Mouse (Mus musculus) spleen, adult 2 months (tissue): ENCODE data around the gene Heg1. TPM values are rescaled to one million over a fixed set of nuclear protein-coding genes. Genes with fewer than 3 reads are reported as not detected.

Experiments used
- DNase-seq, 2 experiments: peaks; one replicate each; pipeline versions ENCODE4 v3.0.0 to v3.0.0-alpha.2; 2012 to 2021; ENCODE audit warnings: low spot score in 2 of 2, low read depth in 1 of 2
- H3K27ac ChIP-seq: fragments of 200-500 bp; 2 replicates; pipeline ENCODE4 v1.5.1; 2012; ENCODE audit warnings: low read length, inconsistent platforms; ENCODE audit not compliant: insufficient read depth
- H3K27me3 ChIP-seq: fragments of 200-500 bp; 2 replicates; pipeline ENCODE4 v1.6.1; 2012; ENCODE audit warnings: mild to moderate bottlenecking, moderate library complexity, low read length, inconsistent platforms; ENCODE audit not compliant: control insufficient read depth, insufficient read depth
- H3K36me3 ChIP-seq: fragments of 200-500 bp; 2 replicates; pipeline ENCODE4 v1.6.1; 2012; ENCODE audit warnings: mild to moderate bottlenecking, low read length, inconsistent platforms; ENCODE audit not compliant: control insufficient read depth, insufficient read depth
- H3K4me1 ChIP-seq: fragments of 200-500 bp; 2 replicates; pipeline ENCODE4 v1.6.1; 2011; ENCODE audit warnings: inconsistent platforms; ENCODE audit not compliant: control insufficient read depth, insufficient read depth, insufficient read length
- H3K4me3 ChIP-seq: fragments of 200-500 bp; 2 replicates; pipeline ENCODE4 v1.5.1; 2011; ENCODE audit warnings: mild to moderate bottlenecking, inconsistent platforms; ENCODE audit not compliant: insufficient read depth, insufficient read length; ENCODE audit errors: extremely low read depth
- CTCF ChIP-seq: fragments of 200-500 bp; IDR thresholded peaks from 2 replicates; pipeline ENCODE4 v1.5.1; 2011; ENCODE audit warnings: mild to moderate bottlenecking, inconsistent platforms; ENCODE audit not compliant: insufficient read depth, insufficient read length, insufficient replicate concordance; ENCODE audit errors: extremely low read depth
- POLR2A ChIP-seq: fragments of 200-500 bp; IDR thresholded peaks from 2 replicates; pipeline ENCODE4 v1.6.1; 2011; ENCODE audit warnings: low read depth, low read length, inconsistent platforms
- WGBS: fragments of 180-500 bp; shearing (Covaris S2); methylation state at CpG from one replicate; pipeline ENCODE4 v1.1.7; 2018; 5-methylcytosine and 5-hydroxymethylcytosine counted together
- polyA plus RNA-seq: library from polyadenylated mRNA; depleted of rRNA; stranded (reverse); fragments of >200 nt; gene quantifications from 2 replicates; pipeline ENCODE4 v1.2.3, GENCODE M21; 2012; rRNA removed

Heg1 gene
- 36.0 and 42.4 TPM in 2 replicates for polyA plus RNA-seq

- Histone ChIP-seq H3K4me1 (peaks cover 25% of the 10 kb centered on the region), H3K27ac (peak within 1 kb of the TSS; percentile 91), H3K36me3 (no peaks in the 10 kb centered on the region), H3K4me3 (peak within 1 kb of the TSS; percentile 60), H3K27me3 (no peaks in the 10 kb centered on the region)
- DNase-seq: peak; percentile 42 to 82
- 2% methylated on average over 43 of the region's 57 CpGs for WGBS
- no peak for TF ChIP-seq CTCF
- peak; percentile 30 for TF ChIP-seq POLR2A
Observed at GRCm38 (mm10) chr16:33684162-33684702, at the start of gene Heg1. Gene Heg1 (plus strand): TSS chr16:33684370.

- DNase-seq: no peak
- no peaks in the 10 kb centered on the region for H3K27me3 ChIP-seq
- H3K4me1 ChIP-seq: no peaks in the 10 kb centered on the region
- TF ChIP-seq CTCF (no peak), POLR2A (no peak)
- 90% methylated on average over 12 of the region's 12 CpGs for WGBS
- no peak overlapping the region for H3K4me3 ChIP-seq
- no peak overlapping the region for H3K27ac ChIP-seq
- H3K36me3 ChIP-seq: no peaks in the 10 kb centered on the region
Observed at GRCm38 (mm10) chr16:33635836-33636595, 48.2 kb upstream of the Heg1 start.

GRCm38 (mm10) chr16:33641779-33642178 is 42.4 kb upstream of the Heg1 start:
- TF ChIP-seq POLR2A (no peak), CTCF (no peak)
- Histone ChIP-seq H3K27ac (no peak overlapping the region), H3K27me3 (no peaks in the 10 kb centered on the region), H3K4me1 (no peaks in the 10 kb centered on the region), H3K36me3 (no peaks in the 10 kb centered on the region), H3K4me3 (no peak overlapping the region)
- WGBS: 55% methylated on average over 3 of the region's 3 CpGs
- no peak for DNase-seq

- H3K27ac ChIP-seq: no peak overlapping the region
- H3K36me3 ChIP-seq: no peaks in the 10 kb centered on the region
- no peaks in the 10 kb centered on the region for H3K27me3 ChIP-seq
- no peak overlapping the region for H3K4me3 ChIP-seq
- no peak for TF ChIP-seq POLR2A
- TF ChIP-seq CTCF: no peak
- H3K4me1 ChIP-seq: no peaks in the 10 kb centered on the region
- 91% methylated on average over 6 of the region's 6 CpGs for WGBS
- no peak for DNase-seq
Observed at GRCm38 (mm10) chr16:33653116-33653515, 31.1 kb upstream of the Heg1 start.

GRCm38 (mm10) chr16:33655443-33655842 is 28.7 kb upstream of the Heg1 start:
- Histone ChIP-seq H3K27me3 (no peaks in the 10 kb centered on the region), H3K4me1 (no peaks in the 10 kb centered on the region), H3K4me3 (no peak overlapping the region), H3K36me3 (no peaks in the 10 kb centered on the region), H3K27ac (no peak overlapping the region)
- no peak for DNase-seq
- 92% methylated on average over 3 of the region's 3 CpGs for WGBS
- TF ChIP-seq CTCF (no peak), POLR2A (no peak)

GRCm38 (mm10) chr16:33657191-33657590 is 27.0 kb upstream of the Heg1 start:
- no peaks in the 10 kb centered on the region for H3K27me3 ChIP-seq
- DNase-seq: no peak
- H3K4me3 ChIP-seq: no peak overlapping the region
- TF ChIP-seq CTCF (no peak), POLR2A (no peak)
- H3K4me1 ChIP-seq: no peaks in the 10 kb centered on the region
- H3K36me3 ChIP-seq: no peaks in the 10 kb centered on the region
- 45% methylated on average over 3 of the region's 3 CpGs for WGBS
- H3K27ac ChIP-seq: no peak overlapping the region

- DNase-seq: no peak
- Histone ChIP-seq H3K36me3 (no peaks in the 10 kb centered on the region), H3K4me3 (no peak overlapping the region), H3K27me3 (no peaks in the 10 kb centered on the region), H3K4me1 (no peaks in the 10 kb centered on the region), H3K27ac (no peak overlapping the region)
- no peak for TF ChIP-seq CTCF
- TF ChIP-seq POLR2A: no peak
- WGBS: 95% methylated on average over 3 of the region's 3 CpGs
Observed at GRCm38 (mm10) chr16:33658121-33658520, 26.0 kb upstream of the Heg1 start.
